Mouse (Mus musculus) forebrain, embryonic 13.5 days (tissue): Measurements from ENCODE around the gene Espl1. TPM values are rescaled to one million over a fixed set of nuclear protein-coding genes. Genes with fewer than 3 reads are reported as not detected.

Experiments
- ATAC-seq: fragments of 200-750 bp; cut with Nextera tagmentation; 2 replicates; pipeline ENCODE4 v1.8.0; 2017
- H3K27ac ChIP-seq: fragments of 300-500 bp; sonication (generic); 2 replicates; pipeline ENCODE4 v1.5.1; 2015; ENCODE audit warnings: inconsistent platforms, mild to moderate bottlenecking, moderate library complexity
- H3K27me3 ChIP-seq: fragments of 300-500 bp; sonication (generic); 2 replicates; pipeline ENCODE4 v1.6.1; 2015; ENCODE audit warnings: mild to moderate bottlenecking, inconsistent platforms
- H3K36me3 ChIP-seq: fragments of 300-500 bp; sonication (generic); 2 replicates; pipeline ENCODE4 v1.6.1; 2015; ENCODE audit warnings: mild to moderate bottlenecking, inconsistent platforms; ENCODE audit not compliant: poor library complexity, severe bottlenecking
- H3K4me1 ChIP-seq: fragments of 300-500 bp; sonication (generic); 2 replicates; pipeline ENCODE4 v1.6.1; 2015; ENCODE audit warnings: inconsistent platforms
- H3K4me2 ChIP-seq: fragments of 300-500 bp; sonication (generic); 2 replicates; pipeline ENCODE4 v1.6.1; 2015; ENCODE audit warnings: inconsistent platforms, mild to moderate bottlenecking, moderate library complexity
- H3K4me3 ChIP-seq: fragments of 300-500 bp; sonication (generic); 2 replicates; pipeline ENCODE4 v1.5.1; 2015; ENCODE audit warnings: mild to moderate bottlenecking, inconsistent platforms
- H3K9ac ChIP-seq: fragments of 300-500 bp; sonication (generic); 2 replicates; pipeline ENCODE4 v1.6.1; 2015; ENCODE audit warnings: mild to moderate bottlenecking, inconsistent platforms
- H3K9me3 ChIP-seq: fragments of 300-500 bp; sonication (generic); replicated peaks from 2 replicates; pipeline ENCODE4 v1.6.1; 2016; ENCODE audit warnings: inconsistent platforms
- WGBS: fragments of 180-500 bp; shearing (Covaris S2); methylation state at CpG from one replicate; pipeline ENCODE4 v1.1.7; 2015; 5-methylcytosine and 5-hydroxymethylcytosine counted together
- polyA plus RNA-seq: library from polyadenylated mRNA; unstranded; fragments of >200 nt; fragmentation: Nextera tagmentation; extraction: Ambion mirVana; gene quantifications from 2 replicates; pipeline ENCODE4 v1.2.1, GENCODE M21; 2015

Espl1 gene
- polyA plus RNA-seq, 1 experiment from 2014 or later: 19.7 TPM

GRCm38 (mm10) chr15:102346444-102346843, 50.4 kb downstream of the Espl1 start:
- no peak for ATAC-seq
- Histone ChIP-seq H3K4me2 (no peak overlapping the region), H3K4me1 (peaks cover 10% of the 10 kb centered on the region), H3K36me3 (peaks cover 38% of the 10 kb centered on the region), H3K27ac (no peak overlapping the region), H3K9me3 (no peaks in the 10 kb centered on the region), H3K4me3 (no peak overlapping the region), H3K9ac (no peak overlapping the region), H3K27me3 (no peaks in the 10 kb centered on the region)
- 89% methylated on average over 4 of the region's 4 CpGs for WGBS

GRCm38 (mm10) chr15:102350138-102350941, 54.3 kb downstream of the Espl1 start, which contains the start of gene Aaas:
Gene Aaas (minus strand): TSS chr15:102350771.
- Histone ChIP-seq H3K4me1 (peaks cover 14% of the 10 kb centered on the region), H3K9me3 (no peaks in the 10 kb centered on the region), H3K36me3 (peaks cover 21% of the 10 kb centered on the region), H3K27ac (peak within 1 kb of the TSS; percentile 54), H3K27me3 (no peaks in the 10 kb centered on the region; the same call in 1 of the 2 replicates), H3K9ac (peak within 1 kb of the TSS; percentile 90), H3K4me2 (peak within 1 kb of the TSS; percentile 89), H3K4me3 (peak within 1 kb of the TSS; percentile 81)
- ATAC-seq: peak; percentile 94
- under 1% methylated on average over 56 of the region's 56 CpGs for WGBS

GRCm38 (mm10) chr15:102350942-102351291, 54.9 kb downstream of the Espl1 start:
- H3K4me1 ChIP-seq: peaks cover 19% of the 10 kb centered on the region
- no peak; the same call in 1 of the 2 replicates for ATAC-seq
- H3K4me2 ChIP-seq: peak overlapping the region; percentile 89

GRCm38 (mm10) chr15:102352177-102352576, 56.1 kb downstream of the Espl1 start:
- ATAC-seq: no peak
- 55% methylated on average over 2 of the region's 2 CpGs for WGBS
- Histone ChIP-seq H3K36me3 (peaks cover 2% of the 10 kb centered on the region; the same call in 1 of the 2 replicates), H3K4me1 (peaks cover 22% of the 10 kb centered on the region), H3K9me3 (no peaks in the 10 kb centered on the region), H3K27ac (no peak overlapping the region), H3K4me2 (no peak overlapping the region), H3K27me3 (peaks cover 17% of the 10 kb centered on the region), H3K9ac (no peak overlapping the region), H3K4me3 (no peak overlapping the region)

More at GRCm38 (mm10) chr15:102350942-102351291, 54.9 kb downstream of the Espl1 start:
- 12% methylated on average over 11 of the region's 11 CpGs for WGBS
- Histone ChIP-seq H3K36me3 (peaks cover 15% of the 10 kb centered on the region), H3K27ac (no peak overlapping the region), H3K27me3 (peaks cover 5% of the 10 kb centered on the region), H3K9me3 (no peaks in the 10 kb centered on the region), H3K4me3 (peak overlapping the region; percentile 81), H3K9ac (peak overlapping the region; percentile 90)

GRCm38 (mm10) chr15:102353986-102354385, 57.9 kb downstream of the Espl1 start:
- 76% methylated on average over 2 of the region's 2 CpGs for WGBS
- H3K9ac ChIP-seq: no peak overlapping the region
- no peak for ATAC-seq
- H3K9me3 ChIP-seq: no peaks in the 10 kb centered on the region
- no peaks in the 10 kb centered on the region for H3K36me3 ChIP-seq
- H3K27me3 ChIP-seq: peaks cover 35% of the 10 kb centered on the region
- no peak overlapping the region for H3K4me2 ChIP-seq
- H3K27ac ChIP-seq: no peak overlapping the region
- no peak overlapping the region for H3K4me3 ChIP-seq
- peaks cover 31% of the 10 kb centered on the region for H3K4me1 ChIP-seq

- under 1% methylated on average over 45 of the region's 49 CpGs for WGBS
- Histone ChIP-seq H3K4me2 (peak overlapping the region; percentile 89), H3K4me3 (peak overlapping the region; percentile 55), H3K9me3 (no peaks in the 10 kb centered on the region), H3K36me3 (no peaks in the 10 kb centered on the region), H3K9ac (peak overlapping the region; percentile 74), H3K27me3 (peaks cover 48% of the 10 kb centered on the region), H3K4me1 (peaks cover 24% of the 10 kb centered on the region), H3K27ac (peak overlapping the region; percentile 57)
- ATAC-seq: peak; percentile 65
Measured at GRCm38 (mm10) chr15:102355134-102355870, 59.2 kb downstream of the Espl1 start.

- 2% methylated on average over 38 of the region's 38 CpGs for WGBS
- Histone ChIP-seq H3K27ac (peak overlapping the region; percentile 57; the same call in 1 of the 2 replicates), H3K27me3 (peaks cover 49% of the 10 kb centered on the region)
Measured at GRCm38 (mm10) chr15:102355871-102356441, 59.9 kb downstream of the Espl1 start.

GRCm38 (mm10) chr15:102356501-102357325, 60.6 kb downstream of the Espl1 start:
- Histone ChIP-seq H3K9ac (no peak overlapping the region), H3K4me3 (peak overlapping the region; percentile 55; the same call in 1 of the 2 replicates), H3K27ac (no peak overlapping the region), H3K27me3 (peaks cover 49% of the 10 kb centered on the region), H3K36me3 (no peaks in the 10 kb centered on the region), H3K9me3 (no peaks in the 10 kb centered on the region), H3K4me1 (peaks cover 20% of the 10 kb centered on the region), H3K4me2 (peak overlapping the region; percentile 89; the same call in 1 of the 2 replicates)
- 31% methylated on average over 16 of the region's 16 CpGs for WGBS
- ATAC-seq: no peak

More at GRCm38 (mm10) chr15:102355871-102356441, 59.9 kb downstream of the Espl1 start:
- Histone ChIP-seq H3K9ac (peak overlapping the region; percentile 74), H3K36me3 (no peaks in the 10 kb centered on the region), H3K4me1 (peaks cover 23% of the 10 kb centered on the region), H3K4me2 (peak overlapping the region; percentile 89), H3K9me3 (no peaks in the 10 kb centered on the region), H3K4me3 (peak overlapping the region; percentile 55)
- ATAC-seq: peak; percentile 43

- Histone ChIP-seq H3K36me3 (no peaks in the 10 kb centered on the region), H3K4me3 (peak overlapping the region; percentile 23), H3K27me3 (peaks cover 60% of the 10 kb centered on the region), H3K4me2 (peak overlapping the region; percentile 43), H3K9me3 (no peaks in the 10 kb centered on the region), H3K9ac (peak overlapping the region; percentile 34), H3K4me1 (peaks cover 20% of the 10 kb centered on the region), H3K27ac (no peak overlapping the region)
- no peak for ATAC-seq
- WGBS: 3% methylated on average over 25 of the region's 25 CpGs
Measured at GRCm38 (mm10) chr15:102358126-102358525, 62.1 kb downstream of the Espl1 start.

- H3K4me1 ChIP-seq: peaks cover 20% of the 10 kb centered on the region
- no peaks in the 10 kb centered on the region for H3K36me3 ChIP-seq
- H3K27ac ChIP-seq: no peak overlapping the region
- 26% methylated on average over 5 of the region's 5 CpGs for WGBS
- H3K9me3 ChIP-seq: no peaks in the 10 kb centered on the region
- no peak overlapping the region for H3K4me3 ChIP-seq
- peaks cover 67% of the 10 kb centered on the region for H3K27me3 ChIP-seq
- no peak for ATAC-seq
- H3K4me2 ChIP-seq: no peak overlapping the region; the same call in 1 of the 2 replicates
- no peak overlapping the region for H3K9ac ChIP-seq
Measured at GRCm38 (mm10) chr15:102358834-102359233, 62.8 kb downstream of the Espl1 start.

- no peaks in the 10 kb centered on the region for H3K36me3 ChIP-seq
- H3K4me2 ChIP-seq: peak overlapping the region; percentile 15; the same call in 1 of the 2 replicates
- 9% methylated on average over 14 of the region's 14 CpGs for WGBS
- ATAC-seq: no peak
- no peak overlapping the region for H3K27ac ChIP-seq
- no peak overlapping the region for H3K9ac ChIP-seq
- no peaks in the 10 kb centered on the region for H3K9me3 ChIP-seq
- peaks cover 76% of the 10 kb centered on the region for H3K27me3 ChIP-seq
- no peak overlapping the region for H3K4me3 ChIP-seq
- H3K4me1 ChIP-seq: peaks cover 15% of the 10 kb centered on the region
Measured at GRCm38 (mm10) chr15:102362648-102363047, 66.6 kb downstream of the Espl1 start.
